Mouse (Mus musculus) small intestine, adult 2 months (tissue): Measurements from ENCODE around the gene Mcl1.

Experiments
- CTCF ChIP-seq: fragments of 200-500 bp; IDR thresholded peaks from 2 replicates; pipeline ENCODE4 v1.5.1; 2012; ENCODE audit warnings: low read depth, mild to moderate bottlenecking, control low read depth, inconsistent platforms, low read length, moderate library complexity, mixed read lengths; ENCODE audit not compliant: insufficient replicate concordance, insufficient read length; ENCODE audit errors: extremely low read depth
- POLR2A ChIP-seq: fragments of 200-500 bp; IDR thresholded peaks from 2 replicates; pipeline ENCODE4 v1.6.1; 2012; ENCODE audit warnings: low read depth, mild to moderate bottlenecking, control low read depth, inconsistent platforms, low read length, moderate library complexity

DNA sequence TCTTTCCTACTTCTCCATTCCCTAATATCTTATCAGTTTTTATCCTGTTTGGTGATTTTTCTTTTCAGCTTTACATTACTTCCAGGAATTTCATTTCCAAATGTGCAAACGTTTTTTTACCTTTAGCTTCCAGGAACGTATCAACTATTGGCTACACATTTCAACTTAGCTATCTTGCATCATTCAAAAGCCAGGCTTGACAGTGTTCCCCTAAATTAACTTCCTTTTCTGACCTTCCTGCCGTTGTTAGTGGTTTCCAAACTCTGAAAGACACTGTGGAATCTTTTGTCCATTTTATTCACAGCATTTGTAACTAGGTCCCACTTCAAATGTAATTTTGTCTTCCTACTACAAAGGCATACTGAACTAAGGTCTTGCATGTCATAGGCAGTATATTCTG is 49.4 kb upstream of the Mcl1 start:
- TF ChIP-seq POLR2A (no peak), CTCF (no peak)
